Mouse (Mus musculus): Measurements from ENCODE around the gene Naa25. TPM values are rescaled to one million over a fixed set of nuclear protein-coding genes. Genes with fewer than 3 reads are reported as not detected.

The Naa25 gene
- total RNA-seq, 2 experiments from 2014 or later, result 29.9 to 31.7 TPM

GRCm38 (mm10) chr5:121451644-121452025, 53.9 kb downstream of the Naa25 start, which contains the start of gene Tmem116:
Gene Tmem116 (plus strand): TSS chr5:121451893.
- no peak for DNase-seq (ENCODE audit: low spot score in 2 of 2)

GRCm38 (mm10) chr5:121452026-121452869, 54.5 kb downstream of the Naa25 start, which contains the start of gene Erp29:
Gene Erp29 (minus strand): TSS chr5:121452506.
- DNase-seq (ENCODE audit: low spot score in 2 of 2), result peak; percentile 98

- DNase-seq (ENCODE audit: low spot score in 2 of 2), result no peak
Measured at GRCm38 (mm10) chr5:121452906-121453305, 55.2 kb downstream of the Naa25 start.

DNA sequence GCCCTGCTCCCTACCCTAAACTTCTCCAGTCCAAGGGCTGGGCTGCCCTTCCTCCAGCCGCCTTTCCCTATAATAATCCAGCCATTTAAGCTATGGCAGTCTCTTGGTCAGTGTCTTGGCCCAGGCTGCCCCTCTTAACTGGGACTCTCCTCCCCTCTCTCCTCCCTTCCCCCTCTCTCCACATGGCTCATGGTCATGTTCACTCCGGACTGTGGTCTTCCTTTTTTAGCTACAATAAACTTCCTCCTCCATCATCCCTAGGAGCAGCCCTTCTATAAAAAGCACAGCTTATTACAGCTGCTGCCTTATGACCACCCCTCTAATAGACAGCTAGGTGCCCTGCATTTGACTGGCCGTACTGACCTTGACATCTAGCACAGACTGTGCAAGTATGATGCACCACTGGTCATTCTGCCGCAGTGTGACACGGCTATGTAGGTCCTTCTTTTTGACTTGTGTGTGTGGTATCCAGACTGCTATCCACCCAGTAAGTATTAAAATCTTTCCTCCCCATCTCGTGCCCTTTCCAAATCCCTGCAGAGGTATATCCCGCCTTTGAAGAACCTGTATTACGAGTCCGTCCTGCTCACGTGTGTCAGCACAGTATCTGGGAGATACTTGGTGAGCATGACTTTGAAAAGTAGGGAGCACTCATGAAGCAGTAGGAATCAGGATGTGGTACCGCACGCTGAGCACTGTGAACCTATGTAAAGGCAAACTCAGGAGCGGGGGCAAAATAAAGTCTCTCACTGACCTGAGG, 56.2 kb downstream of the Naa25 start:
- DNase-seq (ENCODE audit: low spot score in 2 of 2), result no peak

DNA sequence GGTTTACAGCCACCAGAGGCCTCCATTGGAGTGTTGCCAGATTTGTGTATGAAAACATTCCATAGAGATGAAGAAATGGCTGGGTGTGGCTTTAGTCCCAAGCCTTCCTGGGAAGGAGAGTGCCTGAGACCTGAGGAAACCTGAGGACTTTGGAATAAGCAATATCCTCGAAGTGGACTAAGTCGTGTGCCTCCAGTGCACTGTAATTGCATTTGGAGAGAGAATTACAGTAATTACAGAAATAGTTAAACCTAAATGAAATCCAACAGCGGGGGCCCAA, 56.7 kb downstream of the Naa25 start:
- DNase-seq (ENCODE audit: low spot score in 2 of 2), result no peak

DNA sequence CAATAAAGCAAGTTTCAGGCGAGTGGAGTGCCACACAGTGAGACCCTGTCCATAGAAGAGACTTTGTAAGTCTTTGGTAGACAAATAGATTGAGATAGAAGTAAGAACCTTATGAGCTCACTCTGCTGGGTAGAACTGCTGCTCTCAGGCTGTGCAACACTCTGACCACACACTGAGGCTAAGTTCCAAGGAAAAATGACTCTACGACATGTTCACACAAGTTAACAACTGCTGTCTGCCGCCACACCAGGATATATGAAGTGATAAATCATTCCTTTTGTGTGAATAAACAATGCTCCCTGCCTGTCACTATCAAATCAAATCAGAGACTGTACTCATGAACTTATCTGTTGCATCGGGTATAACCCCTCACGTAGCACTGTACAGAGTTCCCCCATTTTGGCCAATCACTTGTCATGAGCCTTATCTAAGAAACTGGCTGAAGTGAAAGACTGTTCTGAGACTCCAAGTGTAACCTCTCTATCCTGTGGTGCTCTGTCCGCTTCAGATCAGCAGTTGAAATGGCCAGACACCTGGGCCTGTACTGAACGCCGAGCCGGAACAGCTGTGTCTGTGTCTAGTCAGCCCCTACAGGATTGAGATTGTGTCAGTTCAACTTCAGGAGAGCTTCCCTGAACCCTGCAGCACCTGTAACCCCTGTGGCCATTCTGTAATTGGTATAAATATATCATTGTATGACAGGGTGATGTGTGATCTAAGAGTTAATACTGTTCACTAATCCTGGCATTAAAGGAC, 58.0 kb downstream of the Naa25 start:
- DNase-seq (ENCODE audit: low spot score in 2 of 2), result no peak

GRCm38 (mm10) chr5:121461339-121462170, 63.8 kb downstream of the Naa25 start:
- DNase-seq (ENCODE audit: low spot score in 2 of 2), result no peak

- DNase-seq (ENCODE audit: low spot score in 2 of 2), result no peak
Measured at GRCm38 (mm10) chr5:121462171-121462502, 64.4 kb downstream of the Naa25 start.

GRCm38 (mm10) chr5:121462967-121463366, 65.2 kb downstream of the Naa25 start:
- no peak for DNase-seq (ENCODE audit: low spot score in 2 of 2)

- DNase-seq (ENCODE audit: low spot score in 2 of 2), result no peak
Measured at GRCm38 (mm10) chr5:121463601-121464250, 66.0 kb downstream of the Naa25 start.

- no peak for DNase-seq (ENCODE audit: low spot score in 2 of 2)
Measured at GRCm38 (mm10) chr5:121469566-121469965, 71.8 kb downstream of the Naa25 start.

DNA sequence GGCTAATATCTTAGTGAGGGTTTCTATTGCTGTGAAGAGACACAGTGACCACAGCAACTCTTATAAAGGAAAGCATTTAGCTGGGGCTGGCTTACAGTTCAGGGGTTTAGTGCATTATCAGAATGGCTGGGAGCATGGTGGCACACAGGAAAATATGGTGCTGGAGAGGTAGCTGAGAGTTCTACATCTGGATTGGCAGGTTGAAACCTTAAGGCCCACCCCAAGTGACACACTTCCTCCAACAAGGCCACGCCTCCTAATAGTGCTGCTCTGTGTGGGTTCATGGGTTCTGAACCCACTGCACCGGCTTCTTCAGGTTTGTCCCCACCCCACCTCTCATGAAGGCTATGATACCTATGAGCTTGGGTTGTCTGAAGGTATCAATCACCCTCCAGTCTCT, 74.7 kb downstream of the Naa25 start:
- DNase-seq (ENCODE audit: low spot score in 2 of 2), result no peak

DNA sequence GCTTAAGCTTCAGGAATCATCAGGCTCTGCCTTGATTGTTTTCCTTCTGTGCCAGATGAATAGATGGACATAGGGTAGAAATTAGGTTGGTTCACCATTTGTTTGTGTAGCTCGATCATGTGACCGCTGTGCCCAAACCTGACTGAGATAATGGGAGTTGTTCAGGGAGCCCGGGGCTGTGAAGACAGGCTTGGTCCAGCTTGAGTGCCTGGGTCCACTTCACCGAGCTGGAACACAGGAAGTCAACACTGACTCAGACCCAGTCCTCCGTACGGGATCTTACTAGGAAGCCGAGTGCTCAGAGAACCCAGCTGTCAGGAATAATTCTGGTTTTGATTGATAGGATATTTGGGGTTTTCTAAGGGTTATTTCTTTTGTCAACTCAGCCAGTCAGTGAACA, 76.9 kb downstream of the Naa25 start:
- no peak for DNase-seq (ENCODE audit: low spot score in 2 of 2)

DNA sequence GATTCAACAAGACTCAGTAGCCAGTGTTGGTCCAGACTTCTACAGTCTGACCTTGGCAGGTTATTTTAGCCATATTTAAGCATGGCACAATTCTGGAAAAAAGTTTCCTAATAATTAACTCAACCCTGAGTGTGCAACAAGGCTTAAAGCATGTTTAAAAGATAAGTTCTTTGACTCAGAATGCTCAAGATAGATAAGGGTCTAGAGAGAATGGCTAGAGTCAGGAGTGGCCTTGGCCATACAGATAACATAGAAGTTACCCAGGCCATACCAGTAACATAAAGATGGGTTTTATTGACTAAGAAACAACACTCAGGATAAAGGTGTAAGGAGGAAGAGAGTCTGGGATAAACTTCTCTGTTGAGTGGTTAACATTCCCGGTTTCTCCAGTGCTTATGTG, 78.3 kb downstream of the Naa25 start:
- no peak for DNase-seq (ENCODE audit: low spot score in 2 of 2)

- no peak for DNase-seq (ENCODE audit: low spot score in 2 of 2)
Measured at GRCm38 (mm10) chr5:121477680-121478079, 79.9 kb downstream of the Naa25 start.

GRCm38 (mm10) chr5:121484801-121485200, 87.1 kb downstream of the Naa25 start:
- no peak for DNase-seq (ENCODE audit: low spot score in 2 of 2)

DNA sequence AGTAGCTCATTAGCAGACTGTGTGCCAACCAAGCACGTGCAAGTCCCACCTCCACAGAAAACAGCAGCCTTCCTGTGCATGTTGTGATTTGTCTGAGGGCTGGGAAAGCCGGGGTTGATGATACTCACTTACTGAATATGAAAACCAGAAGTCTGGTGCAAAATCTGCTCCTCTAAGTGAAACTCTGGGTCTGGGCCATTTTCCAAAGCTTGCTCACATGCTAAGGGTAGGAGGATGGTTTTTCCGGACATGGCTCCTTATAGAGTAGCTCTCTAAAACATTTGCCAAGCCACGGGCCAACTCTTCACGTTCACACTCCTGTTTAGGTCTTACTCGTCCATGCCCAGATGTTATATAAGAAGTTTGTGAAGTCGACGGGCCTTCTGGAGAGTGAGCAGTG, 95.6 kb downstream of the Naa25 start:
- no peak for DNase-seq (ENCODE audit: low spot score in 2 of 2)
